Mouse (Mus musculus) liver, embryonic 11.5 days (tissue): ENCODE data around the gene Klk1b27. TPM values are rescaled to one million over a fixed set of nuclear protein-coding genes. Genes with fewer than 3 reads are reported as not detected.
"Not testable (repeated sequence)": the region's sequence is repeated elsewhere in the genome, so short reads cannot be mapped to it uniquely, and the experiment has no call there.

Experiments
- ATAC-seq: fragments of 200-750 bp; cut with Nextera tagmentation; replicated peaks from 2 replicates; pipeline ENCODE4 v1.8.0; 2017; ENCODE audit warnings: moderate number of reproducible peaks, mild to moderate bottlenecking, moderate TSS enrichment, moderate library complexity; ENCODE audit not compliant: low FRiP score
- DNase-seq: peaks from one replicate; pipeline ENCODE4 v3.0.0-alpha.2; 2017; ENCODE audit warnings: low spot score
- H3K27ac ChIP-seq: fragments of 300-500 bp; sonication (generic); 2 replicates; pipeline ENCODE4 v1.5.1; 2014; ENCODE audit warnings: mild to moderate bottlenecking, low read depth, low read length, control low read depth
- H3K27me3 ChIP-seq: fragments of 300-500 bp; sonication (generic); replicated peaks from 2 replicates; pipeline ENCODE4 v1.6.1; 2014; ENCODE audit warnings: low read length, mixed read lengths; ENCODE audit not compliant: control insufficient read depth, insufficient read depth
- H3K36me3 ChIP-seq: fragments of 300-500 bp; sonication (generic); 2 replicates; pipeline ENCODE4 v1.6.1; 2014; ENCODE audit warnings: mild to moderate bottlenecking, low read length, moderate library complexity, mixed read lengths; ENCODE audit not compliant: control insufficient read depth, insufficient read depth
- H3K4me1 ChIP-seq: fragments of 300-500 bp; sonication (generic); replicated peaks from 2 replicates; pipeline ENCODE4 v1.6.1; 2014; ENCODE audit warnings: low read length, mixed read lengths; ENCODE audit not compliant: control insufficient read depth, insufficient read depth
- H3K4me2 ChIP-seq: fragments of 300-500 bp; sonication (generic); 2 replicates; pipeline ENCODE4 v1.6.1; 2014; ENCODE audit warnings: mild to moderate bottlenecking, control low read depth, moderate library complexity
- H3K4me3 ChIP-seq: fragments of 300-500 bp; sonication (generic); 2 replicates; pipeline ENCODE4 v1.5.1; 2014; ENCODE audit warnings: low read depth, low read length, control low read depth
- H3K9ac ChIP-seq: fragments of 300-500 bp; sonication (generic); 2 replicates; pipeline ENCODE4 v1.6.1; 2014; ENCODE audit warnings: low read depth, low read length, control low read depth
- H3K9me3 ChIP-seq: fragments of 300-500 bp; sonication (generic); 2 replicates; pipeline ENCODE4 v1.6.1; 2016; ENCODE audit warnings: low read length, inconsistent platforms, mixed read lengths; ENCODE audit not compliant: control insufficient read depth
- WGBS: fragments of 180-500 bp; shearing (Covaris S2); extraction: QIAGEN DNeasy Blood & Tissue Kit; methylation state at CpG from one replicate; pipeline ENCODE4 v1.1.7; 2014; 5-methylcytosine and 5-hydroxymethylcytosine counted together
- polyA plus RNA-seq: library from polyadenylated mRNA; unstranded; fragments of >200 nt; fragmentation: Nextera tagmentation; extraction: Ambion mirVana; gene quantifications from 2 replicates; pipeline ENCODE4 v1.2.1, GENCODE M21; 2014

Gene Klk1b27
- not detected in 2 replicates for polyA plus RNA-seq

GRCm38 (mm10) chr7:44051990-44052389 is at the start of gene Klk1b27:
Gene Klk1b27, plus strand, starts transcription at chr7:44052290.
- not testable (repeated sequence) for H3K9me3 ChIP-seq, H3K4me2 ChIP-seq, H3K9ac ChIP-seq, H3K4me3 ChIP-seq, H3K36me3 ChIP-seq, DNase-seq, H3K27ac ChIP-seq, ATAC-seq, H3K27me3 ChIP-seq, H3K4me1 ChIP-seq
- WGBS: 75% methylated on average over 3 of the region's 3 CpGs

- H3K4me3 ChIP-seq: no peak overlapping the region
- H3K27ac ChIP-seq: no peak overlapping the region
- no peaks in the 10 kb centered on the region for H3K36me3 ChIP-seq
- no peaks in the 10 kb centered on the region for H3K4me1 ChIP-seq
- DNase-seq (no peak), ATAC-seq (no peak)
- H3K9me3 ChIP-seq: no peaks in the 10 kb centered on the region
- H3K9ac ChIP-seq: no peak overlapping the region
- H3K27me3 ChIP-seq: no peaks in the 10 kb centered on the region
- no peak overlapping the region for H3K4me2 ChIP-seq
Observed at GRCm38 (mm10) chr7:44004847-44005246, 47.2 kb upstream of the Klk1b27 start.

- H3K4me3 ChIP-seq, H3K4me2 ChIP-seq, H3K27ac ChIP-seq, H3K4me1 ChIP-seq, H3K36me3 ChIP-seq, H3K9ac ChIP-seq, H3K27me3 ChIP-seq, H3K9me3 ChIP-seq, DNase-seq, ATAC-seq: not testable (repeated sequence)
Observed at GRCm38 (mm10) chr7:44011868-44012267, 40.2 kb upstream of the Klk1b27 start, which contains the start of gene Klk1b26. Gene Klk1b26, plus strand, starts transcription at chr7:44012168.

- H3K9ac ChIP-seq, H3K4me3 ChIP-seq, H3K27me3 ChIP-seq, H3K36me3 ChIP-seq, H3K9me3 ChIP-seq, H3K4me1 ChIP-seq, DNase-seq, ATAC-seq, H3K4me2 ChIP-seq, H3K27ac ChIP-seq: not testable (repeated sequence)
- 73% methylated on average over 6 of the region's 6 CpGs for WGBS
Observed at GRCm38 (mm10) chr7:44014666-44015065, 37.4 kb upstream of the Klk1b27 start.

GRCm38 (mm10) chr7:44015071-44015470 is 37.0 kb upstream of the Klk1b27 start:
- Histone ChIP-seq H3K27me3 (no peaks in the 10 kb centered on the region), H3K27ac (no peak overlapping the region), H3K4me1 (no peaks in the 10 kb centered on the region), H3K9me3 (no peaks in the 10 kb centered on the region), H3K36me3 (no peaks in the 10 kb centered on the region), H3K4me2 (no peak overlapping the region), H3K4me3 (no peak overlapping the region), H3K9ac (no peak overlapping the region)
- 85% methylated on average over 5 of the region's 5 CpGs for WGBS
- ATAC-seq: no peak
- no peak for DNase-seq

GRCm38 (mm10) chr7:44072117-44072516 is 20.0 kb downstream of the Klk1b27 start:
- no peak for ATAC-seq
- H3K27me3 ChIP-seq: no peaks in the 10 kb centered on the region
- no peaks in the 10 kb centered on the region for H3K4me1 ChIP-seq
- WGBS: 58% methylated on average over 2 of the region's 2 CpGs
- H3K9ac ChIP-seq: no peak overlapping the region
- no peak overlapping the region for H3K4me3 ChIP-seq
- no peaks in the 10 kb centered on the region for H3K36me3 ChIP-seq
- H3K4me2 ChIP-seq: no peak overlapping the region
- H3K27ac ChIP-seq: no peak overlapping the region
- H3K9me3 ChIP-seq: no peaks in the 10 kb centered on the region
- DNase-seq: no peak

- DNase-seq: no peak
- Histone ChIP-seq H3K4me2 (no peak overlapping the region), H3K4me1 (no peaks in the 10 kb centered on the region), H3K9ac (no peak overlapping the region), H3K36me3 (no peaks in the 10 kb centered on the region), H3K27ac (no peak overlapping the region), H3K4me3 (no peak overlapping the region), H3K27me3 (no peaks in the 10 kb centered on the region), H3K9me3 (no peaks in the 10 kb centered on the region)
- 88% methylated on average over 1 of the region's 1 CpGs for WGBS
- ATAC-seq: no peak
Observed at GRCm38 (mm10) chr7:44077703-44078102, 25.6 kb downstream of the Klk1b27 start.

- Histone ChIP-seq H3K4me3 (no peak overlapping the region), H3K27ac (no peak overlapping the region), H3K4me1 (no peaks in the 10 kb centered on the region), H3K9ac (no peak overlapping the region), H3K4me2 (no peak overlapping the region), H3K36me3 (no peaks in the 10 kb centered on the region), H3K27me3 (no peaks in the 10 kb centered on the region), H3K9me3 (no peaks in the 10 kb centered on the region)
- DNase-seq: no peak
- ATAC-seq: no peak
- WGBS: 66% methylated on average over 1 of the region's 1 CpGs
Observed at GRCm38 (mm10) chr7:44096111-44096510, 44.0 kb downstream of the Klk1b27 start.

- H3K4me3 ChIP-seq, H3K36me3 ChIP-seq, H3K9ac ChIP-seq, H3K27ac ChIP-seq, H3K9me3 ChIP-seq, DNase-seq, H3K27me3 ChIP-seq, H3K4me2 ChIP-seq, H3K4me1 ChIP-seq, ATAC-seq: not testable (repeated sequence)
- WGBS: 63% methylated on average over 3 of the region's 3 CpGs
Observed at GRCm38 (mm10) chr7:44102028-44102427, 49.9 kb downstream of the Klk1b27 start, which contains the start of gene Klk1b21. Gene Klk1b21, plus strand, starts transcription at chr7:44102328.
